Mouse (Mus musculus) megakaryocyte, embryonic 14.5 days (primary cell): Measurements from ENCODE around the gene Slc9a3r2.

Source experiments
- FLI1 ChIP-seq: IDR thresholded peaks from 2 replicates; pipeline ENCODE4 v1.6.1; 2012; ENCODE audit warnings: low read length, inconsistent platforms, mixed read lengths
- GATA1 ChIP-seq: IDR thresholded peaks from 3 replicates; pipeline ENCODE4 v1.6.1; 2012; ENCODE audit warnings: mixed read lengths, low read length, inconsistent platforms, borderline replicate concordance

- TF ChIP-seq GATA1 (no peak), FLI1 (no peak)
Observed at GRCm38 (mm10) chr17:24698715-24699114, 48.6 kb upstream of the Slc9a3r2 start.
